Mouse (Mus musculus) cortical plate, adult 2 months (tissue): ENCODE measurements around the gene Bcas3.

Experiments used
- CTCF ChIP-seq: fragments of 200-500 bp; IDR thresholded peaks from 2 replicates; pipeline ENCODE4 v1.5.1; 2011; ENCODE audit warnings: mild to moderate bottlenecking, control low read depth, low read length; ENCODE audit not compliant: insufficient read depth; ENCODE audit errors: extremely low read depth
- POLR2A ChIP-seq: fragments of 200-500 bp; IDR thresholded peaks from 2 replicates; pipeline ENCODE4 v1.6.1; 2011; ENCODE audit warnings: mild to moderate bottlenecking, low read length, control low read depth; ENCODE audit not compliant: insufficient read depth; ENCODE audit errors: extremely low read depth

DNA sequence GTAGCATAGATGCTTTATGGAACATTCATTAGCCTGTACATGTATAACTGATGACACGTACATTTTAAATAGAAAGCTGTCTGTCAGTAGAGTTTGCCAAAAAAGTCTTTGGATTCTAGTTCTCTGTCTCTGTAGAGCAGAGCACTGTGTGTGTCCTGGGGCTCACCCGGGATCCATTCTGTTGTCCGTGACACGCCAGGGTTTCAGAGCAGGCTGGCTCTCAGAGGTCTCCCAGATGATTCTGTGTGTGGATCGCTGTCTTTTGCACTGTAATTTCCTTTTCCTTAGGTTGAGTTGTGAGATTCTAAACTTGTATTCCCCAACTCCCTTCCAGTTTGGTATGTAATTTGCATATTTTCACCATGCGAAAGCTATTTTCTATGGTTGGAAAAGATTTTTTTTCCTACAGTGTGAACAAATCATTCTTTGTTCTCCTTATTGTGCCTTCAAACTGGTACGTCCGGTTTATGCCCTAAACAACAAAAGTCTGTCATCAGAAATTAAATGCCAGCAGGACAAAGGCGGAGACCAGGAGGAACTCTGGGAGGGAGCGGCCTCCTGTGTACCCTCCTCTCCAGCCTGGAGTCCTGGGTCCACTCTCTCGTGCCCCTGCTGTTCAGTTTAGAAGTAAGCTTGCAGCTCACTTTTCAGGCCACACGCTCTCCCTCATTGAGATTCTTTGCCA is 39.4 kb downstream of the Bcas3 start:
- TF ChIP-seq POLR2A (no peak), CTCF (no peak)
